Mouse (Mus musculus) lung, embryonic 15.5 days (tissue): ENCODE measurements around the gene Rragd. TPM values are rescaled to one million over a fixed set of nuclear protein-coding genes. Genes with fewer than 3 reads are reported as not detected.

ENCODE experiments used
- polyA plus RNA-seq: library from polyadenylated mRNA; unstranded; fragments of >200 nt; fragmentation: Nextera tagmentation; extraction: Ambion mirVana; gene quantifications from 2 replicates; pipeline ENCODE4 v1.2.1, GENCODE M21; 2015

The Rragd gene
- polyA plus RNA-seq, 1 experiment from 2014 or later: 2.7 TPM

Other genes starting within 250 kb of the Rragd start
- 88.9 and 101 TPM in 2 replicates for gene Lyrm2, start 182.8 kb upstream of the Rragd start, polyA plus RNA-seq
- gene Ankrd6, start 32.2 kb upstream of the Rragd start, polyA plus RNA-seq: 3.0 and 4.0 TPM in 2 replicates
- 48.3 and 52.9 TPM in 2 replicates for gene Ube2j1, start 48.4 kb downstream of the Rragd start, polyA plus RNA-seq
- 0.59 TPM in 1 of 2 replicates, not detected in the other for gene Gabrr2, start 80.0 kb downstream of the Rragd start, polyA plus RNA-seq
- gene Gabrr1, start 149.5 kb downstream of the Rragd start, polyA plus RNA-seq: not detected in 2 replicates
- gene Pm20d2, start 206.7 kb downstream of the Rragd start, polyA plus RNA-seq: 1.2 and 1.6 TPM in 2 replicates
- 3.3 TPM in 2 replicates for gene Srsf12, start 226.0 kb downstream of the Rragd start, polyA plus RNA-seq